Mouse (Mus musculus) spleen, postnatal 4 days (tissue): ENCODE results near the gene Hs3st5.
"Not testable (repeated sequence)": the region's sequence is repeated elsewhere in the genome, so short reads cannot be mapped to it uniquely, and the experiment has no call there.

Experiments
- DNase-seq, 2 experiments: peaks; one replicate each; pipeline ENCODE4 v3.0.0; 2022; ENCODE audit warnings: low spot score in 2 of 2

The Hs3st5 gene

DNA sequence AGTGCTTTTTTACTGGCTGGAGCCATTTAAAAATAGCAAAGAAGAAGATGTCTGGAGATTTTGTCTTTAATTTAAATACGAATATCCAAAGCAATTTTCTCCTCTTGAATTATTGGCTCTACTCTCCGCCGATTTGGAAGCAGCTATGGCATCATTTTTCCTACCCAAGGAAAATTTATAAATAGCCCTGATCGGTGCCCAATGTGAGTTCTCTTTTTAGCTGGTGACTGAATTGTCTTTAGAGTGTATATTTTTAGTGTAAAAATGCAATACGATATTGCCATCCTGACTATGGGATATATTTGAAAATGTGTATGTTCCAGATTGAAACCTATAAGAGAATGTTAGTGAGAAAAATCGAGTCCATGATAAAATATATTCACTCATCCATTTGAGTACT is 51.1 kb downstream of the Hs3st5 start:
- DNase-seq = no peak

DNA sequence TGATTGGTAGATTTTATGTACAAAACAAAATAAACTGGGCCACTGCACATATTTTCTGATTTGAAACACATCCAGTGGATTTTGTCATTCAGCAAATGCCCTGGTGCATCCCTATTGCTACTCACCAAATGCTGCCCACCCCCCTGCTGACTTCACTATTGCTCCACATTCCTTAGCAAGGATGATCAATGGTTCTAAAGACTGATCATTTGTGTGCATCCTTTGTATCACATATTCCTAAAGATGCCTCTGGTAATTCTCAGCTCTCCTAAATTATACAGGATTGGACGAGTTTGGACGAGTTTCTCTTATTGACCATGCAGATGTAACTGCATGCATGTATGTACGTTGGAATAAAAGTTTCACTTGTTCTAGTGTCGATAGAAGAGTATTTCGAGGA is 52.1 kb downstream of the Hs3st5 start:
- DNase-seq = no peak

DNA sequence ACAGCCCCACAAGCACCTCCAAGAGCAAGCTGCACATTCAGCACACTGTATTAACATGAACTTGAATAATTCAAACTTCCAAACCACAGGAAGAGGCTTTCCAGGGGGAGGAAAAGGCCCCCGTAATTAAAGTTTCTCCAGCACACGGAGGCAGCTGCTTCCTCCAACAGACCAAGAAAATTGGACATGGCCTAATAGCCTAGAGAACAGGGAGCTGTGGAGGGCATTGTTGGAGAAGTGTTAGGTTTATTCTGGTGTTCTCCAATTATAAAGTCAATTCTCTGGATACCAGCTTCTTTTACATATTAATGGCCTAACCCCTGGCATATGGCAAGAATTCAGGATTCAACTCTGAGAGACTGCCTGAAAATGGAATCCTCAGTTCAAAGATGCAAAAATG is 60.6 kb downstream of the Hs3st5 start:
- no peak for DNase-seq

GRCm38 (mm10) chr10:36572540-36572939 is 65.9 kb downstream of the Hs3st5 start:
- DNase-seq = no peak

DNA sequence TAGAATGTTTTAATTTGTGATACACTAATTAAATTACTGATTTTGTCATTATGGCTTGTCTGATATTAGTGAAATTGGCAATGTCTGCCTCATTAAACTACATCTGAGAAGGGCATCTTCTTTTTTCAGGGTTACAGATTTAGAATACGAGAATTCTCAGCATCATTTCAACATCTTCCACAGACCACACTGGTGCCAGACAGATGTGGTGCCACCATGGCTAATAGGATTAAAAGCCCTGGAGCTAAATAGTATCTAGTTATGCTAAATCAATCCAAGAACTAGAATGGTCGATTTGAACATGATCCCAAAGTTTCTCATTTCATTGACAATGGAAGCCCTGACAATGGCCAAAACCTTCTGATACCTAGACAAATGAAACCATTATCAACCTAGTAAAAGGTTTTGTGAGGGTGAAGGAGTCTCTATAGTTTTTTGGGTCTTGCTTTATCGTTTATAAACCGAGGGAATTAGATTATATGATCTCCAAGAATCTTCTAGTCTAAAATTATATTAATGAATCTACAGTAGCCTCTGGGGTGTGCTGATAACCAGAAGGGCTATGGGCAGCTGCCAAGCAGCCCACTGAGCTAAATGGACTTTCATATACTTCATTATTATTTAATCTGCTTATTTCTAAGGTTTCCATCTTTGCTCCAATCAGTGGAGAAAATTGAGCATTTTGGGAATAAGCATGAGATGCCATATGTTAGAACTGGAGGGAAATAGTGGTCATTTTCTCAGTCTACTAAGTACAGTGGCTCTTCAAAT is 71.9 kb downstream of the Hs3st5 start:
- no peak for DNase-seq

DNA sequence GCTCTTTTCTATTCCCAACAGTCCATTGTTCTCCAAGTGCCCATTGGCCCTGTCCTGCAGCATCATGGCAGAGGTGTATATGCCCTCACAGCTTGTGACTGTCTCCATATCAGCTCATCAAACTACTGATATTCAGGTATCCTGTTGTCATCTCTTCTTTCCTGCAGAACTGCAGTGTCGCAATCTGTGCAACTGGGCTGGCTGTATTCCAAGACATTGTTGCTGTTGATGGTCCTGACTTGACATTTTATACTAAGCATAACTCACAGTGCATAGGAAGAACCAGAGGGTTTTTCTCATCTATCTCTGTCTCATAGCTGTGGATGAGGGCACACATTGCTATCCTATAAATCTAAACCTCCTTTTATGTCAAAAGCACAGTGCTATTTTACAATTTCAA is 103.8 kb downstream of the Hs3st5 start:
- DNase-seq = no peak

GRCm38 (mm10) chr10:36611415-36611814 is 104.8 kb downstream of the Hs3st5 start:
- DNase-seq = not testable (repeated sequence)

DNA sequence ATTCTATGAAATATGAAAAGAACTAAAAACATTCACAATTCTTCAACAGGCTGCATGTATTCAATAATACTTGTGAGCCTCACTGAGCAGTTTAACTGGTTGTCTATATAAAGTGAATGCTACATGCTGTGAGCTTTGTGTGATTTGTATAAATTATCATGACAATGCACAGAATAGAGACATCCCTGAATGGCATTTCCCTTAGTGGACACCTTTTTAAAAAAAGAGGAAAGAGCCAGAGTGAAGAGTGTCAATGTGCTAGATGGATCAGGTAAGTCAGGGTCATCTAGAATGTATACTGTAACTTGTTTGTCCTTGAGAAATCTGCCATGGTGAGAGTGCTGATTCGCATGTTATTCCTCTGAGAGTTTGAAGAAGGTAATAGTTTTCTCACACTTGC is 116.4 kb downstream of the Hs3st5 start:
- DNase-seq = no peak

DNA sequence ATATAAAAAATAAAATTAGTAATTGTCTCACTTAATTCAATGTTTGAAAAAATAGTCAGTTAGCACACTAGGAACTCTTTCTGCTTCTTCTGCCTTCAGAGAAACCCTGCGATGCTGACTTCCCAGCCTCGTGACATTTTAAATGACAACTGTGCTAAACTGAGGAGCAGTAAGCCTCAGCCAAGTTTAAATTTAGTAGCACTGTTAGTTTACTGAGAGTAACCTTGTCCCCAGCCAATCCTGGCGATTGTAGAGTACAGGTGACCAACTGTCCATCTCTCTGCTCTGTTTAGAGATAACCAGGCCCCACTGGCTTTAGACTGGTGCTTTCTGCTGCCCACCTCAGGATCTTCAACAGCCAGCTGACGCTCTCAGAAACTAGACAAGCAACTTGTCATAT is 121.3 kb downstream of the Hs3st5 start:
- no peak for DNase-seq

GRCm38 (mm10) chr10:36631746-36632145 is 125.1 kb downstream of the Hs3st5 start:
- no peak for DNase-seq

- no peak for DNase-seq
Observed at GRCm38 (mm10) chr10:36650653-36651052, 144.0 kb downstream of the Hs3st5 start.

GRCm38 (mm10) chr10:36713974-36714373 is 207.4 kb downstream of the Hs3st5 start:
- DNase-seq = no peak

DNA sequence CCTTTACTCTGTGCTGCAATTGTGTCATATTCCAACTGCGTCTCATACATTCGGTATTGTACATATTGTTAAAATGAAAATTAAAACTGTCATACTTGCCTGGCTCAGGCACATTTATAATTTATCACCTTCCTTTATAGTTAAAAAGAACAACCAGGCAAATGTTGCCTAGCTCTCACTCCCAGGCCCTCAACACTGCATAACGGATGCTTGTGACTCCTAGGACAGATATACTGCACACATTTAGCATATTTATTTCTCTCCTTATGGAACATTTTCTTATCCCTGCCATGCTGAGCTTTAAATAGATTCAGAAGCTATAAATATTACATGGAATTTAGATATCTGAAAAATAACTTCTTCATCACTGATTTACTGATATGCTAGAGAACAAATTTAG is 219.6 kb downstream of the Hs3st5 start:
- no peak for DNase-seq

DNA sequence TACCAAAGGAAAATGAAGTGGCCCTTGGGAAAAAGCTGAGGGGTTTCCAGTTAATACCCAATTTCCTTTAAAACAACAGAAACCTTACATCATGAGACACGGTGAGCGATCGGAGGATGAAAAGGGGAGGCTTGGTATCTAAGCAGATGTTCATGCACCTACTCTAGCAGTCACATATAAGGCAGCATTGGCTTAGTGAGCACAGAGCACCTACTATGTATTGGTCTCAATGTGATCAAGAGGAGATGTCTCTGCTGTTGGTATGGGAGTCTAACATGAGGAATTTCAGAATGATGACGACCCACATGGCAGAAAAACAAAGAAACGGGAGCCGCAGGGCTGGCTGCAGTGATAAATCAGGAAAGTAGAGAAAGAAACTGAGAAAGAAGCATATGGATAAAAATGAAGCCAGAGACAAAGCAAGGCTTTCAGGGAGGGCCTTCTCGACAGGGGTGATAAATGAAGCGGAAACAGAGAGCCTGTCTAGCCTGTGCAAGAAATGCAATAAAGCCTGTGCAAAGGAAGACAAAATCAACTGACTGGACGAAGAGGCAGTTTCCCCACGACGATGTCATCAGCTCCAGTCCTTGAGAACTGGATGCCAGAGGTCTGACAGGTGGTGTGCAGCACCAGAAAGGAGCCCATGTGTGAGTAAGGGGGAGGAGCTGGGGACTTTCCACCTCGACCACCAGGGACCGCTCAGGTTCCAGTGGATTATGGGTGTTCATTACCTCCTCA is 222.9 kb downstream of the Hs3st5 start:
- no peak for DNase-seq

DNA sequence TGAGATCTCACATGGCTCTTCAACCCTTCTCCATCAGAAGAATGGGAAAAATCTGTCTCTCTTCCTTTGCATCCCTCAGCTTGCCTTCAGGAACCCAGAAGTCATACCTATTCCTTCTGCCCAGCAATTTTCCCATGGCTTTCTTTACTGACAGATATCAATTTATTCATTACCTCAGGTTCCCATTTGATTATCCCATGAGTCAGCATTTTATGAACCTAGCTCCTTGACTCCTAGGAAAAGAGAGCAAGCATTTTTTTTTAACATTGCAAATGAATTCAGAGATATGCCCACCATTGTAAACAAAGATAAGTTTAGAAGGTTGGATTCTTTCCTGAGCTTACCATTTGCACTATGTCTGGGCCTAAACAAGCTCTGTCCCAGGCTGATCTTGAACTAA is 232.8 kb downstream of the Hs3st5 start:
- DNase-seq = no peak

DNA sequence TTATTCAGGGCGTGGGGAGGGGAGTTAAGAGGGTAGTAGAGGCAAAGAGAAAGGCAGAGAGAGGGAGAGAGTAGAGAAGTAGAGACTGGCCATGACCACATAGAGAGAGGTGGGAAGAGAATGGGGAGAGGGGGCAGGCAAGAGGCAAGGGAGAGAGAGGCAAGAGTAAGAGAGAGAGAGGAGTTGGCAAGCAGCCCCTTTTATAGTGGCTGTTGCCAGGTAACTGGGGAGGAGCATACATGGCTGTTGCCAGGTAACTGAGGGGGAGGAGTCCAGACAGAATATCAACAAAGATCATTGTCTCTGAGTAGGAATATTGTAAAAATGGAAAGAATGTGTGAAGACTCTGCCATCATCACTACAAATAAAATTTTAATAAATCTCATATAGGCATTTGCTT is 243.4 kb downstream of the Hs3st5 start:
- no peak for DNase-seq

DNA sequence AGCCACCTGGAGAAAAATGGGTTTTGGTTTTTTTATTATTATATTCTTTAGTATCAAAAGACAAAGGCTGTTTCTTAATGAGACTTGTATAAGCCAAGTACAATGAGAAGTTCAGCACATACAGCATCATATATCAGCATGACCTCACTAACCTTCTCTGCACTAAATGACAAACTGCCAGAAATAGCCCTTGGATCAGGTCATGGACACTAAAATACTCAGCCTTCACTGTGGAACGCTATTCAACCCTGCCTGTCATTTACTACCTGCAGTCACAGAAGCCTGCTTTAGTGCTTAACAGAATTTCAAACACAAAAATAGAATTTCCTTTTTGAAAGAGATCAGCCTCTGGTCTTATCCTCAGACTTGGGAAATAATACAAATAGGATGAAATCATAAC is 247.9 kb downstream of the Hs3st5 start:
- no peak for DNase-seq

DNA sequence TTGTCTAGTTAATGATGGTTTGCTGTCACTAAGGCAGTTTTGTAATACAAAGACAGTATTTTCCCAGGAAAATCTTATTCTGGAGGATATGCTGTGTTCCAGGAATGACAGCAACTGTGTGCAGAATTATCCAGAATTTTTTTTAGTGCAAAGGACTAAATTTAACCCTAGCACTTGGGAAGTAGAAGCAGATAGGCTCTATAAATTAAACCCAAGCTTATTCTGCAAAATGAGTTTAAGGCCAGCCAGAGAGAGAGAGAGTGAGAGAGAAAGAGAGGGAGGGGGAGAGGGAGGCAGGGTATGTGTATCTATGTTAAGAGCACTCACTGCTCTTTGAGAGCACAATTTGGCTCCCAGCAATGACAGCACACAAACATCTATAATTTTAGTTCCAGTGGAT is 267.0 kb downstream of the Hs3st5 start:
- DNase-seq = no peak

- DNase-seq = no peak
Observed at GRCm38 (mm10) chr10:36774898-36775297, 268.3 kb downstream of the Hs3st5 start.

DNA sequence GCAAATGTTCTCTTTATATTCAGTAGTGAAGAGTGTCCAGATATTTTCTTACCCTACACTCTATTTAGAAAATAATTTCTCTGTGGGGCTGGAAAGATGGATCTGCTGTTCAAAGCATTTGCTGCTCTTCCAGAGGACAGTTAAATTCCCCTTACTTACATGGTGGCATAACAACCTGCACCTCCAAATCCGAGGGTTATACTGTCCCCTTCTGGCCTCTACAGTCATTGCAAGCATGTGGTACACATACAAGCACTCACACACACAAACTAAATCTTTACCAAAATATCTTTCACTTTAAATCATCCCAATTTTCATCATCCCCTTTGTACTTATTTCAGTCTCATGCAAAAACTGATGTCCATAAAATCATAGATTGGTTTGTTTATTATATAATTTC is 275.0 kb downstream of the Hs3st5 start:
- no peak for DNase-seq

- DNase-seq = no peak
Observed at GRCm38 (mm10) chr10:36786970-36787369, 280.4 kb downstream of the Hs3st5 start.

DNA sequence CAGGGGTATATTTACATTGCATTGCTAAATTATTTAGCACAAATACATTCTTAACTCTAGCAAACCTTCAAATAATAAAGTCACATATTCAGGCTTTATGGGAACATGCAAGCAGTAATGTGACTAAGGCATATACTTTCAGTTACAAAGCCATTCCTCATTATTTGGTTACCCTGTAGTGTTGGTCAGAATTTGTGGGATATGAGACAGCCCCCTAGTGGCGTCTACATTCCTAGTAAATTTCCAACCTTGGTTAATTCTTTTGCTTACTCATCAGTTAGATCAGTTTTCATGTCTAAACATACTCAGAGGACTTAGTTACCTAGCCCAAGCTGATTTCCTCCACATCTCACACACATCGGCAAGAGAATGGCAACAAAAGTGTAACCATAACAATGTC is 285.2 kb downstream of the Hs3st5 start:
- no peak for DNase-seq

DNA sequence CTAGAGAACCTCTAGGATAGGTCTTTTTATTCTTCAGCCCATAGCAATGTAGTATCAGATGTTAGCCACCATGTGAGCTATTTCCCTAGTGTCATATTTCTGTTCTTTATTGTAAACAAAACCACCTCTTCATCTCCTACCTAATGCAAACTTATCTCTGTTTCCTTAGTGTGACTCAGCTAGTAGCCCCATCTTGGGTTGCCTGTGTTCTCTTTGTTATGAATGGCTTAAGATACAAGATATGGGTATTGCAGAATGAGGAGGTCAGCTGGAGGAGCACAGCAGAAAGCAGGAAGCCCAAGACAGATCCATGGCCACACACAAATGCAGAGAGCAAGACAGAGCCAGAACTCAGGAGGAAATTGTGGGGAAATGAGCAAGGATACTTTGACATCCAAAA is 288.7 kb downstream of the Hs3st5 start:
- no peak for DNase-seq
